Mouse (Mus musculus) cerebellum, adult 18-20 months (tissue): ENCODE measurements at regions not wholly inside any gene's neighbourhood (a gene's known extent, or its start where the extent isn't known, plus 50 kb on each side); places are given as distances from the start of the nearest gene placed in this dataset.
A peak's percentile ranks its signal among the peaks of the same experiment; 100 is the strongest.

Experiments
- DNase-seq, 2 experiments: peaks; one replicate each; pipeline ENCODE4 v3.0.0; 2021

DNA sequence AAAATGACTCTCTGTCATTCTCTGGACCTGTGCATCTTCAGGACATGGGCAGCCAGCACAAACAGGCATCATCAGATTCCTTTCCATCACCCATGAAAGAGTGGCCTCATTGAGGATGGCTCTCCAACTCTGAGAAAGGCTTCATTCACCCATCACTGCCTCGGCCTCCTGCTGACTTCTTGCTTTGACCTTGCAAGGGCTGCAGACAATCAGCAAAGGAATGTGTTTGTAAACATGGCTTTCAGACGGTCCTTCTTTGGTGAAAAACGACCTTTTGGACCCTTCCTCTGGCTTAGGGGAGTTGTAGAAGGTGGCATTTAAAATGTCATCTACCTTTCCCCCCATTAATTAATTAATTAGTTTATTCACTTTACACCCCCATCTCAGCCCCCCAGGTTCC is 134.3 kb downstream of the Moxd1 start:
- no peak for DNase-seq

DNA sequence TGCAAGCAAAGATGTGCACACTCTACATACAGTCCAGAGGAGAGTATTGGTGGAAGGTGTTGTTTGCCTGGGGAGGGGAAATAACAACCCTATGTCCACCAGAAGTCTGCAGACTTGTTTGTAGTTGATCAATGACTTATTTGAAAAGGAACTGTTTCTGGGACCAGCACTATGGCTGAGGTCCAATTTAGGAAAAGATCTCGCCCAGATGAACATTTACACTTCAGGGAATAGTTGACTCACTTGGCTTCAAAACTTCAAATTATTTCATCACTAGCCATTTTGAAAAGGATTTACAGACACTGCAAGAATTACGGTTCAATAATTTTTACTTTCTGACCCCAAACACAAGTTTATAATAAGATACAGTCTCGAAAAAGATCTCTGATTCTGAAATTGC is 138.1 kb downstream of the Moxd1 start:
- no peak for DNase-seq

DNA sequence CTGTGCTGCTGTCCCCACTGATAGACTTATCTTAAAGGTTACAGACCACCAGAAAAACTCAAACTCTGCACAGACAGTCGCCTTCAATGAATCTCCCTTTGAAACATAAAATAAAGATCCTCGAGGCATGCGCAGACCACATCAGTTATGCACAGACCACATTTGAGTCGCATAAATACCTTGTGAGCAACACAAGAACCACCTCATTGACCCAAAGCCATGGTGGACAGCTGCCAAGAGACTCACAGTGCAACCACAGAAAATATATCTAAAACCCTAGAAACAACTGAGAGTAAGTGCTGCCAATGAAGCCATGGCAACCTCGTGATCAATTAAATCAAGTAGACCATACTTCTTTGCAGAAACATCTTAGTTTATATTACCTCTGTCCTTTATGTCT is 142.1 kb downstream of the Moxd1 start:
- no peak for DNase-seq

DNA sequence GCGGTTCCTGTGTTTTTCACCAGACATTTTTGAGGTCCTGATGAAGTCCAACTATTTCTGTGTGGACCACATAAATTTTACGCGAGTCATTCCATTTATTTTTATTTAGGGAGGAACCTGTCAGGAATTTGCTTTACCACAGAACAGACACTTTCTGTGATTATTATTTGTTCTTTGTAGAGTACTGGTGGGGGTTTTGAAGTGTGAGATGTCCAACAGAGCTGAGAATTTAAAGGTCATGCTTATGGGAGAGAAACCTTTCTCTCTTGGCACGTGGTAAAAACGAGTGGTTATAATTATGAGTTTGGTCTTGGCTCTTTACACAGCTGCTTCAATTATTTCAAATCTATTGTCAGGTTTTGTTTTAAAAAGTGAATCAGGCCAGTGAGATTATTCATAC is 143.7 kb downstream of the Moxd1 start:
- DNase-seq, result no peak

DNA sequence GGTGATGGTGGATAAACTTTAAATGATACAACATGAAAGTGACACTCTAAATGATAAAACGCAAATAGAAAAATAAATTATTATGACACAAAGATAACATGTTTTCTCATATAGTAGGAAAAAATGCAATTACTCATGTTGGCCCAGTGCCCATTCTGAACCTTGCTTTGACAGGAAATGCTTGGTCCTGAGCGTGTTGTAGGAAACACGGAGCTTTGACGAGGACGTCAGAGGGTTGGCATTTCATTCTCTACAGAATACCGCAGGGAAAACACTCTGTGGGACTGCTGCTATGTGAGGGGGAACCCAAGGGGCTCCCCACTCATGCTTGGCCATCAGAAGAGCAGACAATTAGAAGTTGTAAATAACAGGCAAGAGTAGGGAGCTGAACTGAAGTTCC is 150.6 kb downstream of the Moxd1 start:
- DNase-seq, result no peak

DNA sequence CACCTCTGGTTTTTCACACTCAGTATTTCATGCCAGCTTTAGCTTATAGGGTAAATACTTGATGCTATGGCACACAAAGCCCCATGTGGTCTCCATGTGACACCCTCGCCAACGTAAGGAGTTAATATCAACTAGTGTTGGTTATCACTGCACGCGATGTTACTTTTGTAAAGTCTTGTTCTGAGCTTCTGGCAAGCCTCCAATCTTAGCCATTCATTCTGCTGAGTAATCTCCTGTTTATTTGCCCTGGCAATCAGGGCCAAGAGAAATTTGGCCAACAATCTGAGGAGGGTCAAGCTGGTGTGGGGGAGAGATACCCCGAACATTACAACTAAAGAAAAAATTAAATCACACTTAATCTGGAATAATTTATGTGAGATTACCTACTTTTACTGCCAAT is 156.0 kb downstream of the Moxd1 start:
- no peak for DNase-seq

DNA sequence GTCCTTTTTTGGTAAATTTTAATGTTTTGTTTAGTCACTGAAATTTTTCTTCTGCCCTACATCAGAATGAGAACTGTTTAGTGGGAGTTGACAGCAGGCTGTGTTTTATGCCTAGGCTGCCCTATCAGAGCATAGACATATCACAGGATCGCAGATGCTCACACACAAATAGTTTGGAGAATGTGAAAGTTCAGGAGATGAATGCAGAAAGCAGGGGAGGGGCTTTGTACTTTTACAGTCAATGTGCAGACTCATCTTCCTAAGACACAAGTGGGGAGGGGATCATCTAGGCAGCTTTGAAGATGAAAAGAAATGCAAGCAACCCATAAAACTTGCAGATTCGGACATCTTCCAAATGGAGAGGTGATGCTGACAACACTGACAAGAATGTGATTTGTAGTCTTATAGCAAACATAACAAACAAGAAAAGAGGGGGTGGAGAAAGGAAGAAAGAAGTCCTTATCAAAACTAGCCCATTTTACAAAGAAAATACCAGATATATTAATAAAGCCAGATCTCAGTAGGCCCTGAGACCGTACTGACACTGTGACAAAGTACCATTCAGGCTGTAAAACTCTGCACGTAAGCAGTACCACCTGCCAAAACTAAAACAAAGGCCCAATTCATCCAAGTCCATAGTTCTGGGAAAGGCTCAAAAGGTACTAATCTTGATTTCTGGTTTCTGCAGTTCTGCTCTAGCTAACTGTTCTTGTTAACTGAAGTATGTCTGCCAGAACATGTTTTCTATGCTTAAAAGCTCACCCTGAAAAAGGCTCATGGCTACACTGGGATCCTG is 157.4 kb downstream of the Moxd1 start:
- DNase-seq, result no peak

DNA sequence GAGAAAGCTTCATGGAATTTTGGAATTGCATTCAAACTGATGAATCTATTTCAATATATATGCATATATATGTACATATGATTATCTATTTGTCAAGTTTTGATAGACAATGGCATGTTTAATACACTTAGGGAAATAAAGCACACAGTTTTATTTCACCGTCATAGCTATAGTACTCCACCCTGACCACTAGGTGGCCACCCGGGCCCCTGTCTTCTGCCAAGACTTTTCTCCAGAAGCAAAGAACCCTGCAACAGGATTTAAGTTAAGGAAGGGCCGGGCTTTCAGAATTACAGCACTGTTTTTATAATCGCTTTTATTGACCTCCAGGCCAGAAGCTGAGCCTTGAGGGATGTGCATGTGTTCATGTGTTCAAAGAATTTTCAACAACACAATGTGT is 158.6 kb downstream of the Moxd1 start:
- peak; percentile 3 to 4 for DNase-seq

DNA sequence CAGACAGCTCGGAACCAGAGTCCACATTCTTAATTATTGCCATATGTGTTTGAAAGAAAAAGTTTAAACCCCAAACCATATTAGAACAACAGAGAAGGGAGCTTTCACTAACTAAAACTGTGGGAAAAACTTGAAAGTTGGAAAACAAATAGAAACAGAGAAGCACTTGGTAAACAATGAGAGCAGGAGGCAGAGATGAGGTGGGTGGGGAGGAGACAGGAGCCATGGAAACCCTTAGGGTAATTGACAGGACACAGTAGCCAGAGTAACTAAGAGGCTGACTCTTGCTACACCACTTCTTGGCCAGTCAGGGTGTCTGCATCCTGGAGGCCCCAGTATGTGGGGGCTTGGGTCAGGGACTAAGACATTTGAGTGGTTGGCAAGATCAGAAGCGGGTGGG is 160.7 kb downstream of the Moxd1 start:
- DNase-seq, result no peak

DNA sequence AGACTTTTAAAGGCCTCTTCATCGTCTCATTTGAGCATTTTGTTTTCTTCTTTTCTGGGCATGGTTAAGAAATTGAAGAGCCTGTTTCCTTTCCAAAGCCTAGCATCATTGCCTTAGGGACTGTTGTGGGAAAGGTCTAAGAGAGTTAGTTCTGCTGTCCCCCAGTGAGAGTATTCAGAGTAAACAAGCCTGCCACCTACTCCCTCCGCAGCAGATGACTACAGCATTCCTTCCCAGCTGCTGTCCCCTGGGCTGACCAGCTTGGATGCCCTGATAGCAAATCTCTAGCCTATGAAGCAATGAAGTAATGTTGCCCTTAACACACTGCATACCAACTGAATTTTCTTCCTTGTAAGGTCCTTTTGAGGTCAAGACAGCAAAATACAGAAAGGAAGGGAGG is 164.9 kb downstream of the Moxd1 start:
- DNase-seq, result no peak

DNA sequence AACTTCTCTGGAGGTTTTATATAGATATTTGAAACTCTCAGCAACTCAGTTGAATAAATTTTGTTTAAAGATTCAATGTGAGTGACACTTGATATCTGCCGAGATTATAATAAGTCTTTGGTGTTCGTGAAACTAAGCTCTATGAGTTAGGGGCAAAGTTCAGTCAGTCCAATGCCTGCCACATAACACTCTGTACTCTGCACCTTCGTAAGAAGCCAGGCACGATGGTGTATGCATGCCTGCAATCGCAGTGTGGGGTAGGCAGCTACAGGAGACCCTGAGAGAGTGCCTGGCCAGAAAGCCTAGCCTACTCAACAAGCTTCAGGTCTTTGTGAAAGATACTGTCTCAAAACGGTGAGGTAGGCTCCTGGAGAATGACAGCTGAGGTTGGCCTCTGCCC is 167.7 kb downstream of the Moxd1 start:
- DNase-seq, result no peak

DNA sequence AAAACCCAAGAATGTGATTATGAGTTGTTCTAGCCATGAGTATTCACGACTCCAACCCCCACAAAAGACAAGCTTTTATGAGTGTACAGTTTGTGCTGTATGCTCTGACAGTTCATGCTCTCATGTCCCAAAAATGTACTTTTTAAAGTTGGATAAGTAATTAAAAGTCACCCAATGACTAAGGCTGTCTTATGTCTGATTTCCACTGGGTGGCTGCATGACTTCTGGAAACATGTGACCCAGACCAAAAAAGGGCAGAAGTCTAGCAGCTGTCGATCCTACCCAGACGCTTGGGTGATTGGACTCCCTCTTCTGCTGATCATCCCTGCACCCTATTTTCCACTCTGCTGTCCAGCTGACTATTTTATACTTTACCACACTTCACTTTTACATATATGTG is 168.7 kb downstream of the Moxd1 start:
- no peak for DNase-seq

DNA sequence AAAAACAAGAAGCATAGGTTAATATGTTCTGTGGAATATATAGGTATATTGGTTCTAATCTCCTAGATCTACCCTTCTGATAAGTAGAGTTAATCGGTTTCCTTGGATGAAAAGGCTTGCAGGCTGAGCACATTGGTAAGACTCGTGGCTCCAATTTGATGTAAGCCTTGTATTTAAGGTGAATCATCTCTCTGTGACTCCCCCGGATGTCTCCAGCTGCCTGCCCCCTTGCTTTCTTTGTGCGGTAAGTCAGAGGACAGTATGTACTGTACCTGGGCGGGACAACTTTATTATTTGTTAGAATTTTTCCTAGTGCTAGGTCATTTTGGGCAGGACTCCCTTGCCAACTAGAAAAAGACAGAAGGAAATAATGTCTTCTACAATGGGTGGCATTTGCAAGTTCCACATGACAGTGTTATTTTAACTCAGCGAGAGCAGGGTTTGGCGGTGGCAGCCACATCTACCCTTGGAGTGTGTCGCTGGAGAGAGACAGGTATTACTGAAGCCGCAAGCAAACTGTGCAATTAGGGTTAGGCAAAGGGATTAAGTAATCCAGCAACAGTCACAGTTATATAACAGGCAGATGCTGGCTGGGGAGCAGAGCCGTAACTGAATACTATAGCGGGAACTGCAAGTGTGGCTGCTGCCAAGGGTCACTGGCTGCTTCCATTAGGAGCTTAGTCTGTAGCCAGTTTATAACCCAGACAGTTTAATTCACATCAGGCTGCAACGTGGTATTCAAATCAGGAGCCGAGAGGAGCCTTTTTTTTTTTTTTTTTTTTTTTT is 172.9 kb downstream of the Moxd1 start:
- DNase-seq, result no peak

DNA sequence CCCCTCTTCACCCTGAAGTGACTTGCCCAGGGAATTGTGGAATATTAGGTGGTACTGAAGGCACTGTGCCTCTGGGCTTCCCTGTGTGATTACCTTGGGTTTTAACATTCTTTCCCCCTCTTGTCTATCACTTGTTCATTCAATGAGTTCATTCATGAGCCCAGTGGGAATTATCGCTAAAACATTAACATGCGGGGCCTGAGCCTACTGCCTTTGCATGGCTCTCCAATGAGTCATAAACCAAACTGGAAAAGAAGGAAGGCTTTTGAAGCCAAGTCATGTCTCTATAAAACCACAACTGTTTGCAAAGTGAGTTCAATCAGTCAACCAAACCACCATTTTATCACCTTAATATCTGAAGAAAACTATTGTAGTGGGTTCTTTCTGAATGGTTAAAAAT is 173.8 kb downstream of the Moxd1 start:
- DNase-seq, result no peak

DNA sequence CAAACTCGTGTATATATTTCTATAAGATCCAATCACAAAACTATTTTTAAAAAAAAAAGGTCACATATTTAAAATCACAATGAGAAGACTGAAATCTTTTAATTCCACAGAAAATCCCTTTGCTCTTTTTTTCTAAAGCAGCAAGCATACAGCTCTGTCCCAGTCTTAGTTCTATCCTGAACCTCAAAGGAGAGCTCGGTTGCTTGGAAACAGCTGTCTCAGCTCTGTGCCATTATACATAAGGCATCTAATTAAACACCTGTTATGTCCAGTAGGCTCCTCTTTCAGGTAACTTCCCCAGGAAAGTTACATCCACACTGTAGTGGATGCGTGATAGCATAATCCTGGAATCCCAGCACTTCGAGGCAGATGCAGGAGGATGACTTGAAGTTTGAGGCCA is 181.5 kb downstream of the Moxd1 start:
- no peak for DNase-seq

DNA sequence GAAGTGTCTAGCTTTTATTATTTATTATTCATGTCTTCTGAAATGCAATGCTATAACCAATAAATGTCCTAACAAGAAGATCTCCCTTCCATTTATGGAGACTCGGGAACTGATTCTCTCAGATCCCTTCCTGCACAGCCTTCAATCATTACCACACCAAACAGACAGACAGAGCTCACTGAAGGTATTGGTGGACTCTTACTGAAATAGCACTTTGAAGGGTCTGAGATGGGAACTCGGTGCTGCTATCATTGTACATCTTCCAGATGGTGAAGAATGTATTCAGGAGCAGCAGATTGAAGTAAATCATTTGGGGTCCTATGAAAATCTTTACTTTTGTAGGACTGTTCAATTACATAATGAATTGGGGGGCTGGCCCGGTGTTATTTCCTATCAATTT is 183.6 kb downstream of the Moxd1 start:
- DNase-seq, result no peak

DNA sequence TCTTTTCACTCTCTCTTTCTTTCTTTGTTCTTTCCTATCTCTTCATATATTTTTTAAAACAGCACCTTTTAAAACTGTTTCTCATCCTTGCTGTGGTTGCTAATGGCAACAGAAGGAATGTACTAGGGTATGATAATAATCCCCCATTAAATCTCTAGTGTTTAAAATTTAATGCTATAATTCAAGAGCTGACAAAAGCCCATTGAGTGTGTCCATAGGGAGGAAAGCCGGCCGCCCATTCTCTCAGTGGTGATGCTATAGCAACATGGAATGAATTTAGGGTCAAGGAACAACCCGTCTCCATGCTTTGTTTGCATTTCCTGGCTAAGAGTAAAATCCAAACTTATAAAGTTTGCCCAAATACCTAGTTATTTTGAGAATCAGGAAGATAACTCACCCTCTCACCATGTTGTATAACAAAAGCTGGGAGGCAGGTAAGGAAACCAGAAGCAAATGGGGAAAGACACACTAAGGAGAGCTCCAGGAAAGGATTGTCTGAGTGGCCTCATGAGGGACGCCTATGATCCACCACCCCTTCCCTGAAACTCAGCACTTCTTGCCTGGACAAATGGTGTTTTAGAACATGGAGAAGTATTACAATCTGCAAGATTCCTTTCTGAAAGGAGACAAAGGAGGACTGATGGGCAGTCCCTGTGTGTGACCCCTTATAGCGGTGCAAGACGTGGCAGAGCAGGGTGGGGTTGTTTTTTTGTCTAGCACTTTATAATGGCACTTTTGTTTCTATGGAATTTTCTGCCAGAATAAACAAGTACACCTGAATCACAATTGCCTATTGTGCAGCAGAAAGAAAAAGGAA is 184.3 kb downstream of the Moxd1 start:
- no peak for DNase-seq

DNA sequence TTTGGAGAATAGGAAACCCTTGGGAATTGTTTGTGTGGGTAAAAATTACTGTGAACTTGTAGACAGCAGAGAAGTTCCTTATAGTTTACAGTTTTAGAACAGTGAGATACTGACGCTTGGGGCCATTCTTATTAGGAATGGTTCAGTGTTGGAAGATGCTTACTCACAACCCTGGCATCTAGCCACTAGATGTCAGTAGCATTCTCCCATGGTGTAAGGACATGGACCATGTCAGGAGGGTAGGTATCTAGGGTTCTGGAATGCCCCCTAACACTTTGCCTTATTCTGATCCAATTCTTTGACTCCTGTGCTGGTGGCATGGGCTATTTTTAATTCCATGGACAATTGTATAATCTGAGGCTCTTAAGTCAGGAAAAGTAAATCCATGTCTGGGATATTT is 185.3 kb upstream of the Ccn2 start:
- DNase-seq, result no peak

DNA sequence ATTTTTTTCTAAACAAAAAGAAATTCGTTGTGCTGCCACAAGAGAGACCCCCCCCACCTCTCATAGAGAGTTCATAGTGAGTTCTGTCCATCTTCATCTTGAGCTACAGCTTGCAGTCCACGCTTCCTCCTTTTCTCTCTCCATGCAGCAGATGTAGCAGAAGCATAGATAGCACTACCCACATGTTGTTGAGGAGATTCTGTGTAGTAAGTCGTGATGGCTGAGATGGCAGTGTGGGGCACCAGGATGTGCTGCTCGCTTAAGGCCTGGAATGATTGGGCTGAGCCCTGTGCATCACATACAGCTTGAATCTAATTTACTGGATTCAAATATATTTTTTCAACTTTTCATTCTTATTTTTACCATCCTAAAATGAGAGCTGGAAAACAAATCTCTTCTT is 184.4 kb upstream of the Ccn2 start:
- DNase-seq, result no peak

DNA sequence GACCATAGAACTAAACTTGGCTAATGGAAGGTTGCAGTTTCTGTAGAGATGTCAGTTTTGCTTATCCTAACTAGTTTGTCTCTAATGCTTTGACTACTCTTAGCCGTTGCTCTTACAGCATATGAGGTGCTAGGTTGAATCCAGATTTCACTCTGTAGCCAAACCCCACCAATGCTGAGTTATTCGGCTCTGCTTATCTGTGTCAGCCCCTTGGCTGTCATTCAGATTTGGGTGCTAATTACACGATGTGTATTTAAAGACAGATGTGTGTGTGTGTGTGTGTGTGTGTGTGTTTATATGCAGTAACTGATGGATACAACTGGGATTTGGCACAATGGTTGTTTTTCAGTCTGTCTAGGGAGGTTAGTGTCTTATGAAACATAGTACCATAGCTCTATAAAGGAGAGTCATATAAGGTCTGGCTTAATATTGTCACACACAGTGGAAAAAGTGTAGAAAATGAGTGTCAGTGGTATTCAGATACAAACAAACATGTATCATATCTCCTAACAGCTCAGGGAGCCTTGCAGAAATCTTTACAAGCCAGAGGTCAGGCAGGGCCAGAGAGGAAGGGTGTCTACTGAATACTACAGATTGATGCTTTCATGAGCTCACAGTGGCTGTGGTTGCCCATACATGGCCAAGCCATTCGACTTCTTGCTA is 172.6 kb upstream of the Ccn2 start:
- DNase-seq, result no peak

DNA sequence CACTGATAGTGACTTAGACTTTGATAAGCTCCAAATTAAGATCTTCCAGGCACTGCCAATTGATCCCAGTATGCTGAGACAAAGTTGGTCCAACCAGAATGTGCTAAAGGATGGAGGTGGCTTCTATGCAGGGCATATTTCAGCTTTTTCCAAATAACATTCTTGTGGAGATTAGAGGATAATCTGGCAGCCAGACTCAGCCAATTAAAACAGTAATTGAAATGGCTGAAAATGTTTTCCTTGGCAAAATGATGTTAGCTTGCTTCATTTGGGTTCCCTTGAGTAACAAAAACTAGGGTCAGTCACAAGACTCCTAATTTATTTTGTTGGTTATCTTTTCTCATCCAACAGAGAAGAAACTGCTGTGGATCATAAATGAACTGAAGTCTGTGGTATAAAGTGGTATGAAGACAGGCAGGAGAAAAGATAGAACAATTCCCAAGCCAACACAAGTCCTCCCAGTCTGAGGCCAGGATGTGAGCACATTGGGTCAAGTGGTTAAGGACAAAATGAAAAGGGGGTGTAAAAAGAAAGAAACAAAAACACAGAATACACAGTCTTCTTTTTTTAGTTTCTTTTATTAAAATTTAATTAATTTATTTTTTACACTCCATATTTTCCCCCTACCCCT is 161.4 kb upstream of the Ccn2 start:
- DNase-seq, result no peak

DNA sequence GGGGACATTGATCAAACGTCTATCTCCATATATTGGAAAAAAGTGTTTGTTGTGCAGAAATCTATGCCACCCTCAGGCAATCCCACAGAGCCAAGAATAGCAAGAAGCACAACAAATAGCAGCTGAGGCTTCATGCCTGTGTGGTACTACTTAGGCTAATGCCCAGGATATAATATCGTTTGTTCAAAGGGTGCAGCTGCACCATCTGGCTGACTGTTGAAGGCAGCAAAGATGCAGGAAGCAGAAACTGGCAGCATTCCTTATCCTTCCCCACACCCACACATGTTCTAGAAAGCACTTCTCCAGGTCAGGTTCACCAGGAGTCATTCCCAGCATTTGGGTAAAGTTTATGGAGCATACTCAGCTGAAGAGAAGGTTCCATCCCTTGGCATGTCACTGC is 158.1 kb upstream of the Ccn2 start:
- no peak for DNase-seq

DNA sequence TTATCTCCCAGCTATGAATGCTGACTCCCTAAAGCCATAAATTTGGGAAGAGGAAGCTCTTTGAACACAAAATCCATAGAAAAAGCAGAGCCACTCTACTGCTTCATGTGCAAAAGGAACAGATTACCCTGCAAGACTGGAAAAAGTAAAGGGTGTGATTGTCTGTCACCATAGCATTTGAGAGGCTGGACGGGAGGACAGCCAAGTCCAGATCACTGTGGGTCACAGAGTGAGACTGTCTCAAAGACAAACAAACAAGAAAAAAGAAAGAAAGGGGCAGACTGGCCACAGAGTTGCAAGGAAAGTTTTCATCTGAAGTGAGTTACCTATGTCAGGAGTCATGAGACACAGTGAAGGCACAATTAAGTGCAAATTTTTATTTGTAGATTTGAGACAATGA is 150.7 kb upstream of the Ccn2 start:
- DNase-seq, result no peak
